Mouse (Mus musculus) embryonic facial prominence, embryonic 15.5 days (tissue): ENCODE measurements at regions not wholly inside any gene's neighbourhood (a gene's known extent, or its start where the extent isn't known, plus 50 kb on each side); places are given as distances from the start of the nearest gene placed in this dataset.

ENCODE experiments used
- ATAC-seq: fragments of 200-750 bp; cut with Nextera tagmentation; 2 replicates; pipeline ENCODE4 v1.8.0; 2017; ENCODE audit warnings: low read depth, moderate TSS enrichment; ENCODE audit not compliant: insufficient number of reproducible peaks, low FRiP score, low TSS enrichment
- H3K27ac ChIP-seq: fragments of 300-500 bp; sonication (generic); replicated peaks from 2 replicates; pipeline ENCODE4 v1.5.1; 2015; ENCODE audit warnings: mild to moderate bottlenecking, inconsistent platforms
- H3K27me3 ChIP-seq: fragments of 300-500 bp; sonication (generic); 2 replicates; pipeline ENCODE4 v1.6.1; 2015; ENCODE audit warnings: inconsistent platforms
- H3K36me3 ChIP-seq: fragments of 300-500 bp; sonication (generic); 2 replicates; pipeline ENCODE4 v1.6.1; 2015; ENCODE audit warnings: mild to moderate bottlenecking, inconsistent platforms
- H3K4me1 ChIP-seq: fragments of 300-500 bp; sonication (generic); 2 replicates; pipeline ENCODE4 v1.6.1; 2015; ENCODE audit warnings: inconsistent platforms
- H3K4me2 ChIP-seq: fragments of 300-500 bp; sonication (generic); replicated peaks from 2 replicates; pipeline ENCODE4 v1.6.1; 2015; ENCODE audit warnings: mild to moderate bottlenecking, inconsistent platforms
- H3K4me3 ChIP-seq: fragments of 300-500 bp; sonication (generic); replicated peaks from 2 replicates; pipeline ENCODE4 v1.5.1; 2015; ENCODE audit warnings: mild to moderate bottlenecking, inconsistent platforms
- H3K9ac ChIP-seq: fragments of 300-500 bp; sonication (generic); 2 replicates; pipeline ENCODE4 v1.6.1; 2015; ENCODE audit warnings: inconsistent platforms
- H3K9me3 ChIP-seq: fragments of 300-500 bp; sonication (generic); replicated peaks from 2 replicates; pipeline ENCODE4 v1.6.1; 2016; ENCODE audit warnings: inconsistent platforms
- WGBS: fragments of 180-500 bp; shearing (Covaris S2); methylation state at CpG from one replicate; pipeline ENCODE4 v1.1.7; 2015; 5-methylcytosine and 5-hydroxymethylcytosine counted together

DNA sequence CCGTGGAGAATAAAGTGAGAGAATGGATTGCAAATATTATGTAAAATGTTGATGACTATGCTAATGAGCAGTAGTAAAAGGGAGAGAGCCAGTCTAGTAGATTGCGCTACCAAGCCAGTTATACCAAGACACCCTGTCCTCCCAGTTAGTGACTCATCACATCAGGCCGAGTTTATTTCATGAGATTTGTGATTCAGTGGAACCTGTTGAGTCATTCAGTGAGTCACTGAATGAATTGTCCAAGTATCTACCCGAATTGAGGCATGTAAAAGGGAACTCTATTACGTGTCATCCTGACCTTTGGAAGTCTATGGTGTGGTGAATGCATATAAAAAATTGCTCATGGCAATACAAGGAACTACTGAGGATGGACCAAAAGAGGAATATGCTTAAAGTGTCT lies 504.3 kb upstream of the Fam160b2 start:
- H3K27me3 ChIP-seq, result no peaks in the 10 kb centered on the region

DNA sequence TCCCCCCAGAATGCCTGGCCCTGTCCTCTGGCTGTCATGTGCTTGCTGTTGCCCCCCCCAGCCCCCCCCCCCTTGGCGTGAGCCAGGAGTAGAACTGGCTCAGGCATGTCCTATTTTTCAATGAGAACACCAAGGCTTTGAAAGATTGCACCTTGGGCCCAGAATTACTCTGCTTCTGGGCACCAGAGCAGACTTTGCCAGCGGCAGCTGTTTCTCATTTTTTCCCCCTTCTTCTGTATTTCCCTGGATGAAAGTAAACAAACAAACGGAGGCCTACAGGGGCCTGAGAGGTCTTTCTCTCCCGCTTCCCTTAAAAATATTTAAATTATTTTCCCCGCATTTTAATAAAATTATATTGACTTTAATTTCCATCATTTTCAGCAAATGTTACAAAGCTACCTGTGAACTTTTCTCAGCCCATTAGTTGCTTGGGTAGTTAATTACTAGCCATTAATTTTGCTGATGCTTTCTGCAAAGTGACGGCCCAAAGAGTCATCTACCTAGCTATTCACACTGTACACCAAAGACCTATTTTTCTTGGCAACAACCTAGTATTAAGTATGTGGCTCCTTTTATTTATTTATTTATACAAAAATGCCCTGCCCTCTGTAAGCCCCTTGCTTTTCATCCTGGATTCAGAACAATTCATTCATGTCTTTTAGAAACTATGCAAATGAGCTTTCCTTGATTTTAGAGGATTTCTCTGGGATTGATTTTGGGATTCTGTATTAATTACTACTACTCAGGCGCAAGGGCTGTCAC lies 496.2 kb upstream of the Fam160b2 start:
- Histone ChIP-seq H3K4me1 (0 out of 2 replicates have a peak, but pooled peaks cover 3% of the 10 kb centered on the region), H3K4me2 (no peak overlapping the region), H3K27ac (no peak overlapping the region), H3K4me3 (no peak overlapping the region), H3K36me3 (no peaks in the 10 kb centered on the region), H3K9ac (no peak overlapping the region), H3K27me3 (no peaks in the 10 kb centered on the region), H3K9me3 (no peaks in the 10 kb centered on the region)
- WGBS, result 37% methylated on average over 7 of the region's 7 CpGs
- no peak for ATAC-seq

More for the DNA sequence above, 504.3 kb upstream of the Fam160b2 start:
- H3K9me3 ChIP-seq, result no peaks in the 10 kb centered on the region
- no peak overlapping the region for H3K9ac ChIP-seq
- H3K4me2 ChIP-seq, result no peak overlapping the region
- no peaks in the 10 kb centered on the region for H3K36me3 ChIP-seq
- H3K4me1 ChIP-seq, result no peaks in the 10 kb centered on the region
- H3K27ac ChIP-seq, result no peak overlapping the region
- ATAC-seq, result no peak
- WGBS, result 80% methylated on average over 5 of the region's 5 CpGs
- H3K4me3 ChIP-seq, result no peak overlapping the region

- Histone ChIP-seq H3K27me3 (no peaks in the 10 kb centered on the region), H3K9ac (no peak overlapping the region), H3K36me3 (no peaks in the 10 kb centered on the region), H3K9me3 (no peaks in the 10 kb centered on the region), H3K4me1 (0 out of 2 replicates have a peak, but pooled peaks cover 3% of the 10 kb centered on the region), H3K4me3 (no peak overlapping the region), H3K4me2 (no peak overlapping the region), H3K27ac (no peak overlapping the region)
- WGBS, result 49% methylated on average over 8 of the region's 8 CpGs
- ATAC-seq, result no peak
Observed at GRCm38 (mm10) chr14:71092626-71093326, 493.1 kb upstream of the Fam160b2 start.

DNA sequence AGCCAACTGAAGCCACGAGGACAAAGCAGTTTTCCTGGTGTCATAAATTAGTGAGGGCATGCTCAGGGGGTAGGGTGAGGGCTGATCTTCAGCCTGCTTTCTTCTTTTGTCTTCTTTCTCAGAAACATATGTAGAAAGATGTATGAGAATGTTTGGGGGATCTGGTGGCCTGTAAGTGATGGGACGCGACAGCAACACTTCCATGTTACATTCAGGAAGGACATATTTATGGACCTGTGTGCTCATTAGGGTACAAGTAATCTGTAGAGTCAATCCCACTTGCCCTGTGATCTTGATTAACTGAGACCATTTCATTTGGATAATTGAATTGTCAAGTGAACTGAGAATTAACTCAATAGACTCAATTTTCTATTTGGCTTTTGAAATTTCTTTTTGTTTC lies 486.1 kb upstream of the Fam160b2 start:
- Histone ChIP-seq H3K36me3 (no peaks in the 10 kb centered on the region), H3K9ac (no peak overlapping the region), H3K4me3 (no peak overlapping the region), H3K27ac (no peak overlapping the region), H3K27me3 (no peaks in the 10 kb centered on the region), H3K4me2 (no peak overlapping the region), H3K4me1 (no peaks in the 10 kb centered on the region), H3K9me3 (no peaks in the 10 kb centered on the region)
- 88% methylated on average over 3 of the region's 3 CpGs for WGBS
- ATAC-seq, result no peak

GRCm38 (mm10) chr14:71082327-71082726 lies 482.7 kb upstream of the Fam160b2 start:
- Histone ChIP-seq H3K4me2 (no peak overlapping the region), H3K4me3 (no peak overlapping the region), H3K9ac (no peak overlapping the region), H3K36me3 (no peaks in the 10 kb centered on the region), H3K27ac (no peak overlapping the region), H3K4me1 (no peaks in the 10 kb centered on the region), H3K9me3 (no peaks in the 10 kb centered on the region), H3K27me3 (no peaks in the 10 kb centered on the region)
- no peak for ATAC-seq

- Histone ChIP-seq H3K4me2 (no peak overlapping the region), H3K9ac (no peak overlapping the region), H3K36me3 (no peaks in the 10 kb centered on the region), H3K4me3 (no peak overlapping the region), H3K27me3 (no peaks in the 10 kb centered on the region), H3K4me1 (no peaks in the 10 kb centered on the region), H3K27ac (no peak overlapping the region), H3K9me3 (no peaks in the 10 kb centered on the region)
- 66% methylated on average over 2 of the region's 2 CpGs for WGBS
- ATAC-seq, result no peak
Observed at GRCm38 (mm10) chr14:71075671-71076070, 476.0 kb upstream of the Fam160b2 start.

- H3K9ac ChIP-seq, result no peak overlapping the region
- no peaks in the 10 kb centered on the region for H3K4me1 ChIP-seq
- H3K4me3 ChIP-seq, result no peak overlapping the region
- ATAC-seq, result no peak
- no peak overlapping the region for H3K27ac ChIP-seq
- no peaks in the 10 kb centered on the region; the same call in 1 of the 2 replicates for H3K9me3 ChIP-seq
- no peak overlapping the region for H3K4me2 ChIP-seq
- H3K36me3 ChIP-seq, result no peaks in the 10 kb centered on the region
- no peaks in the 10 kb centered on the region for H3K27me3 ChIP-seq
Observed at GRCm38 (mm10) chr14:71074019-71074418, 474.4 kb upstream of the Fam160b2 start.

- Histone ChIP-seq H3K36me3 (no peaks in the 10 kb centered on the region), H3K4me2 (no peak overlapping the region), H3K27ac (no peak overlapping the region), H3K4me1 (no peaks in the 10 kb centered on the region), H3K27me3 (no peaks in the 10 kb centered on the region), H3K4me3 (no peak overlapping the region), H3K9ac (no peak overlapping the region), H3K9me3 (no peaks in the 10 kb centered on the region; the same call in 1 of the 2 replicates)
- ATAC-seq, result no peak
- 82% methylated on average over 4 of the region's 4 CpGs for WGBS
Observed at GRCm38 (mm10) chr14:71065669-71066068, 466.0 kb upstream of the Fam160b2 start.

GRCm38 (mm10) chr14:71056601-71057000 lies 457.0 kb upstream of the Fam160b2 start:
- Histone ChIP-seq H3K9me3 (no peaks in the 10 kb centered on the region), H3K9ac (no peak overlapping the region), H3K27ac (no peak overlapping the region), H3K36me3 (no peaks in the 10 kb centered on the region), H3K4me2 (no peak overlapping the region), H3K4me3 (no peak overlapping the region), H3K27me3 (no peaks in the 10 kb centered on the region), H3K4me1 (peaks cover 6% of the 10 kb centered on the region; the same call in 1 of the 2 replicates)
- 91% methylated on average over 2 of the region's 2 CpGs for WGBS
- no peak for ATAC-seq

DNA sequence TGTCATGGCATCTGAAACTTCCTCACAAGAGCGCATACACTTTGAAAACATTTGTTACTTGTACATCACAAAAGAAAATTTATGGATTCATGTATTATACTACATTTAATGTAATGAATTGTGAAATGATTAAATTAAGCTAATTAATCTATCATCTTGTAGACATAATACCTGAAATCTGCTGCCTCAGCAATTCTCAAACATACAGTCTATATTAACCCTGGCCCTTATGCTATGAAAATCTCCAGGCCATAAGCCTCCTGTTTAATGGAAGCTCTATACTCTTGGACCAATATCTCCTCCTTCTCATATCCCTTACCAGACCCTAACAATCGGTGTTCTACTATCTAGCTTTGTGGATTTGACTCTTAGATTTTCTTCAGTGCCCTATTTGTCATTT lies 455.8 kb upstream of the Fam160b2 start:
- WGBS, result 88% methylated on average over 2 of the region's 2 CpGs
- Histone ChIP-seq H3K36me3 (no peaks in the 10 kb centered on the region), H3K4me3 (no peak overlapping the region), H3K27me3 (no peaks in the 10 kb centered on the region), H3K9me3 (no peaks in the 10 kb centered on the region), H3K4me2 (no peak overlapping the region), H3K9ac (no peak overlapping the region), H3K27ac (no peak overlapping the region), H3K4me1 (peaks cover 6% of the 10 kb centered on the region; the same call in 1 of the 2 replicates)
- ATAC-seq, result no peak

DNA sequence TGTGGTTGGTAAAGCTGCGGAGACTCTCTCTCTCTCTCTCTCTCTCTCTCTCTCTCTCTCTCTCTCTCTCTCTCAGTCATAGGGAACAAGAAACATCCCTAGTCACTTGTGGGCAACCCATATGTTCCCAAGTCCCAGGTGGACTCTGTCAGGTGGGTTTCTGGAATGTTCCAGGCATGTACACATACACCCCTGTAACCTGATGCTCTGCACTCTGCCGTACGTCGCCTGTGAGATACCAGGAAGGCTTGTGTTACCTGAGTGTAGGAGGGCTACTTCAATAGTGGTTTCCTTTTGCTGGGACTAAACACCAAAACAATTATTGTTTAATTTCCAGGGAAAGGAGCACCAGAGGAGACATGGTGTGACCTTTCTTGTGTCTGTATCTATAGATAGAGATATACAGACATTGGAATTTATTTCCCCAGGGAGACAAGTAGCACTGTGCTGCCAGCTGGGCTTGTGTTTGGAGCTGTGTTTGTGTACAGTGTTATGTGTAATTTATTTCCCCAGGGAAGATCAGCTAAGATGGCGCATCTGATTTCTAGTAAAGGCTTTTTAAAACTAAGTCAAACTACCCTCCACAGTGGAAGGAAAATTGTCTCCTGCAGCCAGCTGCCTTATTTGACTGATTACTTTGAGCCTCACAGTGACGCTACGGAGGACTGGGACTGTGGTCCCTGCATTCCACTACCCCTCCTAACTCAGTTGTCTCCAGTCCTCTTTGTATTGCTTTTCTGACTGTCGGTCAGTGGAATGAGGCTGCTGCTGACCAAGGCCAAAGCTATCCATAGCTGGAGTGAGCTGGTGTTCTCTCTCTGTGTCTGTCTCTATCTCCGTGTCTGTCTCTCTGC lies 454.4 kb upstream of the Fam160b2 start:
- H3K36me3 ChIP-seq, result no peaks in the 10 kb centered on the region
- H3K9me3 ChIP-seq, result no peaks in the 10 kb centered on the region
- no peak overlapping the region for H3K4me3 ChIP-seq
- WGBS, result 51% methylated on average over 9 of the region's 9 CpGs
- H3K4me1 ChIP-seq, result peaks cover 6% of the 10 kb centered on the region; the same call in 1 of the 2 replicates
- no peak for ATAC-seq
- H3K4me2 ChIP-seq, result no peak overlapping the region
- no peaks in the 10 kb centered on the region for H3K27me3 ChIP-seq
- H3K9ac ChIP-seq, result no peak overlapping the region
- no peak overlapping the region for H3K27ac ChIP-seq
